Mouse (Mus musculus): ENCODE measurements around the gene Zfand4. TPM values are rescaled to one million over a fixed set of nuclear protein-coding genes. Genes with fewer than 3 reads are reported as not detected.
A peak's percentile ranks its signal among the peaks of the same experiment; 100 is the strongest.
"Not testable (repeated sequence)": the region's sequence is repeated elsewhere in the genome, so short reads cannot be mapped to it uniquely, and the experiment has no call there.

Gene Zfand4
- polyA plus RNA-seq (2016; fragmentation: Nextera tagmentation; extraction: Ambion mirVana) = 8.3 and 11.6 TPM in 2 replicates

- Histone ChIP-seq H3K27ac (peak within 1 kb of the TSS; percentile 67), H3K9me3 (no peaks in the 10 kb centered on the region), H3K4me1 (peaks cover 10% of the 10 kb centered on the region), H3K27me3 (no peaks in the 10 kb centered on the region), H3K4me2 (replicated peaks) (peak within 1 kb of the TSS; percentile 62), H3K36me3 (peaks cover 11% of the 10 kb centered on the region; the same call in 1 of the 2 replicates), H3K4me3 (peak within 1 kb of the TSS; percentile 50), H3K9ac (peak within 1 kb of the TSS; percentile 62)
- WGBS = under 1% methylated on average over 51 of the region's 67 CpGs
- ATAC-seq (ENCODE audit: insufficient number of reproducible peaks, insufficient read depth, low FRiP score, low TSS enrichment) = peak; percentile 95
Observed at GRCm38 (mm10) chr6:116264018-116264651, at the start of gene Zfand4. TSS of gene Zfand4 (plus strand) at chr6:116264222.

GRCm38 (mm10) chr6:116227767-116228166 is 36.3 kb upstream of the Zfand4 start:
- no peaks in the 10 kb centered on the region for H3K27me3 ChIP-seq
- no peaks in the 10 kb centered on the region for H3K9me3 ChIP-seq
- peaks cover 65% of the 10 kb centered on the region for H3K36me3 ChIP-seq
- no peak overlapping the region for H3K4me2 ChIP-seq (replicated peaks)
- no peak overlapping the region for H3K27ac ChIP-seq
- no peaks in the 10 kb centered on the region for H3K4me1 ChIP-seq
- no peak for ATAC-seq (ENCODE audit: insufficient number of reproducible peaks, insufficient read depth, low FRiP score, low TSS enrichment)
- WGBS = 74% methylated on average over 11 of the region's 11 CpGs
- H3K9ac ChIP-seq = no peak overlapping the region
- H3K4me3 ChIP-seq = no peak overlapping the region

GRCm38 (mm10) chr6:116228785-116229525 is 35.1 kb upstream of the Zfand4 start:
- no peaks in the 10 kb centered on the region for H3K9me3 ChIP-seq
- 64% methylated on average over 12 of the region's 12 CpGs for WGBS
- no peak overlapping the region for H3K4me3 ChIP-seq
- H3K4me1 ChIP-seq = no peaks in the 10 kb centered on the region
- H3K27me3 ChIP-seq = no peaks in the 10 kb centered on the region
- no peak overlapping the region for H3K4me2 ChIP-seq (replicated peaks)
- no peak overlapping the region for H3K27ac ChIP-seq
- H3K9ac ChIP-seq = no peak overlapping the region
- peaks cover 70% of the 10 kb centered on the region for H3K36me3 ChIP-seq
- ATAC-seq (ENCODE audit: insufficient number of reproducible peaks, insufficient read depth, low FRiP score, low TSS enrichment) = no peak

- H3K4me1 ChIP-seq; H3K9ac ChIP-seq; H3K4me2 ChIP-seq (replicated peaks); H3K4me3 ChIP-seq; H3K27ac ChIP-seq; H3K9me3 ChIP-seq; ATAC-seq (ENCODE audit: insufficient number of reproducible peaks, insufficient read depth, low FRiP score, low TSS enrichment); H3K27me3 ChIP-seq: not testable (repeated sequence)
- peaks cover 57% of the 10 kb centered on the region for H3K36me3 ChIP-seq
- WGBS = 89% methylated on average over 2 of the region's 2 CpGs
Observed at GRCm38 (mm10) chr6:116234821-116235220, 29.2 kb upstream of the Zfand4 start.

- peaks cover 58% of the 10 kb centered on the region for H3K36me3 ChIP-seq
- no peaks in the 10 kb centered on the region for H3K4me1 ChIP-seq
- no peaks in the 10 kb centered on the region for H3K27me3 ChIP-seq
- no peaks in the 10 kb centered on the region for H3K9me3 ChIP-seq
- ATAC-seq (ENCODE audit: insufficient number of reproducible peaks, insufficient read depth, low FRiP score, low TSS enrichment) = no peak
- no peak overlapping the region for H3K9ac ChIP-seq
- WGBS = 85% methylated on average over 5 of the region's 5 CpGs
- H3K27ac ChIP-seq = no peak overlapping the region
- H3K4me3 ChIP-seq = no peak overlapping the region
- no peak overlapping the region for H3K4me2 ChIP-seq (replicated peaks)
Observed at GRCm38 (mm10) chr6:116235336-116235735, 28.7 kb upstream of the Zfand4 start.

- no peak overlapping the region for H3K4me2 ChIP-seq (replicated peaks)
- ATAC-seq (ENCODE audit: insufficient number of reproducible peaks, insufficient read depth, low FRiP score, low TSS enrichment) = no peak
- no peaks in the 10 kb centered on the region for H3K27me3 ChIP-seq
- no peaks in the 10 kb centered on the region for H3K9me3 ChIP-seq
- H3K4me1 ChIP-seq = no peaks in the 10 kb centered on the region
- H3K4me3 ChIP-seq = no peak overlapping the region
- 89% methylated on average over 5 of the region's 5 CpGs for WGBS
- peaks cover 55% of the 10 kb centered on the region for H3K36me3 ChIP-seq
- H3K27ac ChIP-seq = no peak overlapping the region
- no peak overlapping the region for H3K9ac ChIP-seq
Observed at GRCm38 (mm10) chr6:116238083-116238482, 25.9 kb upstream of the Zfand4 start.

GRCm38 (mm10) chr6:116240371-116240770 is 23.7 kb upstream of the Zfand4 start:
- peaks cover 57% of the 10 kb centered on the region for H3K36me3 ChIP-seq
- no peaks in the 10 kb centered on the region for H3K9me3 ChIP-seq
- H3K27ac ChIP-seq = no peak overlapping the region
- no peak overlapping the region for H3K4me3 ChIP-seq
- H3K27me3 ChIP-seq = no peaks in the 10 kb centered on the region
- H3K4me1 ChIP-seq = no peaks in the 10 kb centered on the region
- 77% methylated on average over 2 of the region's 2 CpGs for WGBS
- no peak overlapping the region for H3K9ac ChIP-seq
- no peak for ATAC-seq (ENCODE audit: insufficient number of reproducible peaks, insufficient read depth, low FRiP score, low TSS enrichment)
- H3K4me2 ChIP-seq (replicated peaks) = no peak overlapping the region

GRCm38 (mm10) chr6:116259649-116260048 is 4.4 kb upstream of the Zfand4 start:
- Histone ChIP-seq H3K9me3 (no peaks in the 10 kb centered on the region), H3K9ac (no peak overlapping the region), H3K36me3 (peaks cover 38% of the 10 kb centered on the region), H3K27ac (no peak overlapping the region), H3K4me3 (no peak overlapping the region), H3K4me2 (replicated peaks) (no peak overlapping the region), H3K27me3 (no peaks in the 10 kb centered on the region), H3K4me1 (no peaks in the 10 kb centered on the region)
- WGBS = 88% methylated on average over 4 of the region's 4 CpGs
- no peak for ATAC-seq (ENCODE audit: insufficient number of reproducible peaks, insufficient read depth, low FRiP score, low TSS enrichment)

- Histone ChIP-seq H3K4me3 (no peak overlapping the region), H3K4me1 (no peaks in the 10 kb centered on the region), H3K27ac (no peak overlapping the region), H3K9me3 (no peaks in the 10 kb centered on the region), H3K4me2 (replicated peaks) (no peak overlapping the region), H3K36me3 (peaks cover 30% of the 10 kb centered on the region), H3K9ac (no peak overlapping the region), H3K27me3 (no peaks in the 10 kb centered on the region)
- WGBS = 94% methylated on average over 5 of the region's 5 CpGs
- ATAC-seq (ENCODE audit: insufficient number of reproducible peaks, insufficient read depth, low FRiP score, low TSS enrichment) = no peak
Observed at GRCm38 (mm10) chr6:116260481-116260880, 3.5 kb upstream of the Zfand4 start.

GRCm38 (mm10) chr6:116262824-116263223 is 1.2 kb upstream of the Zfand4 start:
- Histone ChIP-seq H3K4me1 (peaks cover 10% of the 10 kb centered on the region), H3K27me3 (no peaks in the 10 kb centered on the region), H3K27ac (no peak overlapping the region), H3K4me2 (replicated peaks) (no peak overlapping the region), H3K4me3 (no peak overlapping the region), H3K9ac (no peak overlapping the region), H3K36me3 (peaks cover 17% of the 10 kb centered on the region), H3K9me3 (no peaks in the 10 kb centered on the region)
- WGBS = 97% methylated on average over 1 of the region's 1 CpGs
- ATAC-seq (ENCODE audit: insufficient number of reproducible peaks, insufficient read depth, low FRiP score, low TSS enrichment) = no peak

GRCm38 (mm10) chr6:116264836-116265235 is 814 bp downstream of the Zfand4 start:
- Histone ChIP-seq H3K9me3 (no peaks in the 10 kb centered on the region), H3K4me3 (peak overlapping the region; percentile 50), H3K9ac (no peak overlapping the region), H3K27ac (no peak overlapping the region), H3K4me1 (peaks cover 10% of the 10 kb centered on the region), H3K36me3 (peaks cover 11% of the 10 kb centered on the region; the same call in 1 of the 2 replicates), H3K27me3 (no peaks in the 10 kb centered on the region), H3K4me2 (replicated peaks) (peak overlapping the region; percentile 62)
- 85% methylated on average over 11 of the region's 11 CpGs for WGBS
- no peak for ATAC-seq (ENCODE audit: insufficient number of reproducible peaks, insufficient read depth, low FRiP score, low TSS enrichment)

- WGBS = 61% methylated on average over 4 of the region's 4 CpGs
- no peaks in the 10 kb centered on the region for H3K27me3 ChIP-seq
- H3K4me1 ChIP-seq = peaks cover 10% of the 10 kb centered on the region
- no peak overlapping the region for H3K27ac ChIP-seq
- peaks cover 9% of the 10 kb centered on the region; the same call in 1 of the 2 replicates for H3K36me3 ChIP-seq
- H3K9me3 ChIP-seq = no peaks in the 10 kb centered on the region
- no peak overlapping the region for H3K4me3 ChIP-seq
- no peak overlapping the region for H3K9ac ChIP-seq
- H3K4me2 ChIP-seq (replicated peaks) = peak overlapping the region; percentile 46
- ATAC-seq (ENCODE audit: insufficient number of reproducible peaks, insufficient read depth, low FRiP score, low TSS enrichment) = no peak
Observed at GRCm38 (mm10) chr6:116265603-116266002, 1.6 kb downstream of the Zfand4 start.

Data from embryonic facial prominence, embryonic 12.5 days (tissue).